Mouse (Mus musculus): ENCODE measurements around the gene Morn5. TPM values are rescaled to one million over a fixed set of nuclear protein-coding genes. Genes with fewer than 3 reads are reported as not detected.
A peak's percentile ranks its signal among the peaks of the same experiment; 100 is the strongest.

Morn5 gene
- total and polyA plus RNA-seq, 3 experiments, result 0.81 to 1.3 TPM; not detected in 1

- DNase-seq (ENCODE audit: low read depth, low spot score), result no peak
- Histone ChIP-seq H3K9ac (ENCODE audit: control insufficient read depth, low read depth, low read length, poor library complexity, severe bottlenecking) (no peak overlapping the region), H3K9me3 (replicated peaks; ENCODE audit: insufficient read depth, low read length) (no peaks in the 10 kb centered on the region), H3K4me3 (ENCODE audit: control insufficient read depth in 1 of 2, insufficient read depth in 1 of 2, low read depth in 2 of 2, low read length in 2 of 2) (no peak overlapping the region; a peak in 1 of 4 replicates), H3K27ac (ENCODE audit: control insufficient read depth, low read depth, low read length) (no peak overlapping the region), H3K27me3 (ENCODE audit: control insufficient read depth in 1 of 2, insufficient read depth in 2 of 2, low read length in 2 of 2) (peaks cover 0 to 4% of the 10 kb centered on the region in 2 experiments; a peak in 3 of 4 replicates), H3K4me1 (ENCODE audit: control insufficient read depth in 1 of 2, insufficient read depth in 2 of 2, low read length in 2 of 2) (peaks cover 12 to 25% of the 10 kb centered on the region in 2 experiments), H3K36me3 (ENCODE audit: control insufficient read depth in 1 of 2, insufficient read depth in 2 of 2, low read length in 2 of 2) (peaks cover 0 to 12% of the 10 kb centered on the region in 2 experiments; a peak in 2 of 4 replicates), H3K79me2 (ENCODE audit: control insufficient read depth, insufficient read depth, low read length, poor library complexity) (no peaks in the 10 kb centered on the region)
- TF ChIP-seq GATA1 (IDR thresholded peaks at IDR 0.05; ENCODE audit: low read depth, low read length), result no peak
- no peak for TF ChIP-seq KAT2A (conservative IDR thresholded peaks at IDR 0.05; ENCODE audit: low read depth, low read length)
- TF ChIP-seq CHD2 (IDR thresholded peaks at IDR 0.05; ENCODE audit: low read length), result no peak
- no peak for TF ChIP-seq MEF2A (IDR thresholded peaks at IDR 0.05; ENCODE audit: extremely low read depth, insufficient replicate concordance, low read depth, low read length, poor library complexity, severe bottlenecking)
- TF ChIP-seq JUND (IDR thresholded peaks at IDR 0.05; ENCODE audit: low read depth, low read length), result no peak
- no peak for TF ChIP-seq UBTF (IDR thresholded peaks at IDR 0.05; ENCODE audit: borderline replicate concordance, insufficient read depth, low read depth, low read length)
- peak in 1 of 2 experiments; percentile 31; a peak in 1 of 4 replicates for TF ChIP-seq EP300 (IDR thresholded peaks at IDR 0.05; ENCODE audit: low read depth in 1 of 2, low read length in 2 of 2)
- peak; percentile 24; the same call in 1 of the 2 replicates for TF ChIP-seq ETS1 (IDR thresholded peaks at IDR 0.05; ENCODE audit: low read depth, low read length)
- TF ChIP-seq HCFC1 (IDR thresholded peaks at IDR 0.05; ENCODE audit: low read depth, low read length), result no peak
- TF ChIP-seq TAL1 (IDR thresholded peaks at IDR 0.05; ENCODE audit: low read length), result peak; percentile 27
- TF ChIP-seq MAX (IDR thresholded peaks at IDR 0.05; ENCODE audit: low read length), result no peak
Measured at GRCm38 (mm10) chr2:36093914-36094475, 44.7 kb downstream of the Morn5 start.

GRCm38 (mm10) chr2:36097129-36097815, 48.0 kb downstream of the Morn5 start:
- H3K9me3 ChIP-seq (replicated peaks; ENCODE audit: insufficient read depth, low read length), result no peaks in the 10 kb centered on the region
- no peak overlapping the region for H3K4me3 ChIP-seq (ENCODE audit: control insufficient read depth in 1 of 2, insufficient read depth in 1 of 2, low read depth in 2 of 2, low read length in 2 of 2)
- peaks cover 10 to 16% of the 10 kb centered on the region in 2 experiments for H3K4me1 ChIP-seq (ENCODE audit: control insufficient read depth in 1 of 2, insufficient read depth in 2 of 2, low read length in 2 of 2)
- no peak for DNase-seq (ENCODE audit: low read depth, low spot score)
- H3K9ac ChIP-seq (ENCODE audit: control insufficient read depth, low read depth, low read length, poor library complexity, severe bottlenecking), result no peak overlapping the region
- TF ChIP-seq CHD1 (IDR thresholded peaks at IDR 0.05; ENCODE audit: low read depth, low read length) (no peak), SIN3A (IDR thresholded peaks at IDR 0.05; ENCODE audit: low read length) (no peak)
- H3K79me2 ChIP-seq (ENCODE audit: control insufficient read depth, insufficient read depth, low read length, poor library complexity), result no peaks in the 10 kb centered on the region
- peaks cover 0 to 10% of the 10 kb centered on the region in 2 experiments; a peak in 2 of 4 replicates for H3K36me3 ChIP-seq (ENCODE audit: control insufficient read depth in 1 of 2, insufficient read depth in 2 of 2, low read length in 2 of 2)
- no peak overlapping the region for H3K27ac ChIP-seq (ENCODE audit: control insufficient read depth, low read depth, low read length)
- peaks cover 0 to 4% of the 10 kb centered on the region in 2 experiments; a peak in 3 of 4 replicates for H3K27me3 ChIP-seq (ENCODE audit: control insufficient read depth in 1 of 2, insufficient read depth in 2 of 2, low read length in 2 of 2)
